Mouse (Mus musculus): ENCODE results near the gene Nek6.

The Nek6 gene

DNA sequence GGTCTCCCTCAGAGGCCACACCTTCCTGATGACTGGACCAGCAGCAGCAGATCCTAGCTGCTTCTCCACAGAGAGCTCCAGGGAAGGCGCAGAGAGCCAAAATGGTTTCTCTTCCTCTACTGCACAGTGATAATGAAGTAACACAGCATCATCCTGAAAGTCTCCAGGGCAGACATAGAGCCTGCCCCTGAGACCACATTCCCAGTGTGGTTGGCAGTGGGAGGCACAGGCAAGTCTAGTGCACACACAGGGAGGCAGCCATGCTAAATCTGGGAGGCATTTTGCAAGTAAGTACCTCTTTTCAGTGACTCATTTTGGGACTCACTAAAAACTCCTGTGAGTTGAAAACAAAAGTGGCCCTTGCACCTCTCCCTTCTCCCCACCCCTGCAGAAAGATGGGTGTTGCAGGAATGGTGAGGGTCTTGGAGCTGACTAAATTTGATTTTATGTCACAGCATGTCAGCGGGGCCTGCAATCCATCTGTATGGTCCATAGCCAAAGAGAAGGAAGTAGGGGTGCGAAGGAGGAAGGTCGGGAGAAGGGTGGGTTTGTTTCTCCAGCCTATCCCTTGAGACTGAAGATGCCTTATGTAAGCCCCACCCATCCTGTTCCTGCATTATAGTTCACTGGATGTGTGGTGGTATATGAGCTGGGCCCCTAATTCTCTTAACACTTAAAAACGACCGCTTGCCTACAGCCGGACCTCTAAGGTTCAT, 2.3 kb upstream of the Nek6 start:
- DNase-seq (ENCODE audit: low read depth, low spot score), result no peak

DNA sequence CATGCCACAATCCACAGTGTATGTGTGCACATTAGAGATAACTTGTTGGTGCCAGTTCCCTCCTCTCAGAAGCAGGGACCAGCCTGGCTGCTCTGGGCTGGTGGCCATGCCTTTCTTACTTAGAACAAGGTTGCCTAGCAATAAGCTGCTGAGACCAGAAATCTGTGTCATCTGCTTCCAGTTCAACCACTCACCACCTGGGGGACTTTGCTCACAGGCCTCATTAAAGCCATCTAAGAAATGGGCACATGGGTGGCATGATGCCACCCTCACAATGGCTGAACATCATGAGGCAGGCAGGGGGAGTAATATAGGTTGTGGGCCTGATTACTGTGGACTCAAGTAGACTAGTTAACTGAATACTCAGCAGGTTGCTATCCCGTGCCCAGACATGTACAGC, 1.3 kb upstream of the Nek6 start:
- peak; percentile 35 for DNase-seq (ENCODE audit: low read depth, low spot score)

DNA sequence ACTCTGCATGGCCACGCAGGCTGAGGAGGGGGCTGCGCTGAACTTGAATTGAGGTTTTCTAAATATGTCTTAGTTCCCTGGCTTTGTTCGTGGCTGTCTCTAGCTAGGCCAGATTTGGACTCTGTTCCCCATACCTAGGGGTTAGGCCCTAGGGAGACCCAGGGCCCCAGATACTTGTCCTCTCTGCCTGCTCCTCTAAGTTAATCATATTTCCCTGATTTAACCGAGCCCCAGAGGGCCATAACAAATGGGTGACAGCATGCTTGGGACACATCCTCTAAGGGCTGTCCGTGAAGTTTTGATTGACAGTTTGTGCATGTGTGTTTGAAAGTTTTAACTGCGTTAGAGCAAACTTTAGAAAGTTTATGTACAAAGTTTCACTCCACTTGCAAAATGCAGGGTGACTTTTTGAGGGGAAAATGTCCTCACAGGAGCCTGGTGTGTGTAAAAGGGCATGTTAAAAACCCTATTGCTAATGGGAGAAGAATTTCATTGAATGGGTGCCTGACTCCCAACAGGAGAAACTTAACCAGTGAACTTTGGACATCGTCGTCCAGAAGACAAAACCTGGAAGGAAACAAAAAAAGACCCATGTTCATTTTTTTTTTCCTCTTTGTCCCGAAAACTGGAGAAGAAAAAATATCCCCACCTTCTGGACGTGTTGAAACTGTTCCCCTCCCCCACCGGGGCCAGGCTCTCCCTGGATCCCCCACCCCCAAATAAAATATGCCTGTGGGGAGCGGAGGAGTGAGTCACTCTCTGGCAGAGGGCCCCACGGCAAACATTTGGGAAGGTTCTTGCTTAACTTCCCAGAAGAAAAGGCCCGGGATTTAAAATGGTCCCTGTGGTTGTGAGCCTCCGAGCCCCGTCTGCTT, 1.1 kb downstream of the Nek6 start:
- no peak for DNase-seq (ENCODE audit: low read depth, low spot score)

DNA sequence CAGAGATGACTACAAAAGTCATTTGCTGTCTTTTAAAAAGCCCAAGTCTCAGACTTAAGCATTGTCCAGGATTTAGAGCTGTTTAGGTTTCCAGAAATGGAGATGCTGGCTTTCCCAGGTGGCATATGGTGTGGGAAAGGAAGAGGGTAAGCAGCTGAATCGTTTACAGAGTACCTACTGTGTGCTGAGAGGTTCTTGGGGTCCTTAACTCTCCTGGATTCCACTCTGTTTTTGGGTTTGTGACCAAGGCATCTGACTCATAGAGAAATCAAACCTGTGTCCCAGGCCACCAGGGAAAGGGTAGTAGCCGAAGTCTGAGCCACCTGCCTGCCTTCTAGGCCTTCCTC, 1.7 kb downstream of the Nek6 start:
- no peak for DNase-seq (ENCODE audit: low read depth, low spot score)

DNA sequence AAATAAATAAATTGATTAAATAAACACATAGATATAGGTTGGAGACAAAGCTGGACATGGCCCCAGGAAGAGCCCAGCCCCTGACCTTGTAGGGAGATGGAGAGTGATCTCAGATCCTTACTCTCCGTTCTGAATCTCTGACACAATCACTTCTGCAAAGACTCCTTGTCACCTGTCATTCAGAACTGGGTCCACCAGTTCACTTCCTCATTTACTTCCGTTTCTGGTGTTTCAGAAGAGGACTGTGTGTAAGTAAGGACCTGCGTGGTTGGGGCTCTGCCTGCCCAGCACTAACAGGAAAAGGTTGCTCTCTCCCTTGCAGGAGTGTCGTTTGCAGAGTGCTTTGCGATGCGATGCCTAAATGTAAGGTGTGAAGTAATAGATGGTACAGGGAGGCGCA, 3.0 kb downstream of the Nek6 start:
- no peak for DNase-seq (ENCODE audit: low read depth, low spot score)

DNA sequence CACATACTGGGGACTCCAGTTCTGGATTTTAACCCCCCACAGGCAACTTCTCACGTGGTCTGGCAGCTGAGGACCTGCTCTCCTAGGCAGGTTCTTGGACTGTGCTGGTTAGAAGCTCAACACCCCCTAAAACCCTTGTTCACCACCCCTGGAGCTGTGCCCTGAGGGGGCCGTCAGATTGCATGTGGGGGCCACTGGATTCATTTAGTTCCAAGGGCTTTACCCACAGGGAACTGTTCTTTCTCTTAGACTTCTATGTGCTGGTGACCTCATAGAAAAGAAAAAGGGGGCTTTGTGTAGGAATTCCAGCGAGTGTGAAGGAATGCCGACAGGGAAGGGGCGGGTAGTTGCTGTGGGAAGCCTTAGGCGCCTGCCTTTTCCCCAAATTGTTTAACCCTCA, 4.0 kb downstream of the Nek6 start:
- DNase-seq (ENCODE audit: low read depth, low spot score), result peak; percentile 46

DNA sequence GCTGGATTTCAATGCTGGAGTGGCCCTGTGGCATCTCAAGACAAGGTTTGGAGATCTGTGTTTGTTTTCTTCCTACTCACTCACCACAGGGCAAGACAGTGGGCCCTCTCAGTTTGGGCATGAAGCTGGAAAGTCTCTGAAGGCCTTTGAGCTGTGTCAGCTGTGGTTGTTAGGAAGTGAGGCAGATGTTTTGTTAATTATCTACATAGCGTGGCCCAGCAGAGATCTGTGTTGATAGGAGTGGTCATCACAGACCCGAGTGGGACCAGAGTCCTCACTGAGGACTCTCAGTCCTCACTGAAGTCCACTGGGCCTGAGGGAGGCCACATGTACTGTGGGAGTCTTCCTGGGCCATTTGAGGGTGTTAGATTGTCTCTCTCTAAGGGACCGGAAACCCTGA, 5.0 kb downstream of the Nek6 start:
- DNase-seq (ENCODE audit: low read depth, low spot score), result no peak

DNA sequence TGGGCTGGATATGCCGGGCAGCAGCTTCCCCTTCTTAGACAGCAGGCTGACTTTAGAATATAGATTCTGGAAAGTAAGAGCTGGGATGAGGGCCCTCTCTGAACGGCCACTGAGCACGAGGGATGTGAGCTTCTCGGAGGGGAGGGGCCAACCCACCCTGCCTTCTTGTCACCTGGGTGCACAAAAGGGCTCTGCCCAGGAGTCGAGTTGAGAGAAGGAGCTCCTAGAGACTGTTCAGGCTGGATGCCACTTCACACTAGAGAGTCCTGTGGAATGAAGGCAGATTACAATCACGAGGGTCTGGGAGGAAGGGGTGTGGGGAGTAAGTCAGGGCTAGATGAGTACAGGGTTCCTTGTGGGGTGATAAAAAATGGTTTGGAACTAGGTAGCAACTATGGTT, 5.6 kb downstream of the Nek6 start:
- DNase-seq (ENCODE audit: low read depth, low spot score), result no peak

DNA sequence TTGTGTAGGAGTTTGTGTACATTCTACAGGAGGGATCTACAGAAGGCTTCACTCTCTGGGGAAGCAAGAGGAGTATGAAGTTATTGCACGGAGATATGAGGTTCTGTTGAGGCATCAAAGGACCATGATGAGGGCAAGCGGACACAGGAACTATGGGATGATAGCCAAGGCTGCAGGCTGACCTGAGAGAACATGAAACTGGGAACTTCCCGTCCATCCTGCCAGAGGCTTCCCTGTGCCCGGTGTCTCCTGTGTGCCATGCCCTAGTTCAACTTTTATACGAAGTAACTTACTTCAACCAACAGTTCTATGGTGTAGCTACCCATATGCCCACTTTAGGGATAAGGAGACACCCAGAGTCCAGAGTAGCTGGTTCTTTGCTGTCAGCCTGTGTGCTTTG, 7.3 kb downstream of the Nek6 start:
- DNase-seq (ENCODE audit: low read depth, low spot score), result no peak

DNA sequence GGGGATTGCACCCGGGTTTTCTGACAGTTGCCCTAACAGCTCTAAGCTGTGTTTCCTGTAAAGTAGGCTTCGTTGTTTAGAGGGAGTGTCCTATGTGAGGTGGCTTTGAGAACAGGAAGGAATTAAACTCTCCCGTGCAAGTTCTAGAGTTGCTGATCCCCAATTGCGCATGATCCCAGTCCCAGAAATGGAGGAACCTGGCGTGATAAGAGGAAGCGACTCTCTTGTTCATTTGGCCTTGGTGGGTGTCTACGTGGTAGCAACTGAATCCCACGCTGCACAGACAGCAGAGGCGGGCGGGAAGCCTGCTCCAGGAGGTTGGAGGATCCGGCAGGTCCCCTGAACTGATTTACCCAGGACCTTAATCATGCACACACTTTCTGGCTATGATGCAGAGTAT, 8.5 kb downstream of the Nek6 start:
- DNase-seq (ENCODE audit: low read depth, low spot score), result no peak

DNA sequence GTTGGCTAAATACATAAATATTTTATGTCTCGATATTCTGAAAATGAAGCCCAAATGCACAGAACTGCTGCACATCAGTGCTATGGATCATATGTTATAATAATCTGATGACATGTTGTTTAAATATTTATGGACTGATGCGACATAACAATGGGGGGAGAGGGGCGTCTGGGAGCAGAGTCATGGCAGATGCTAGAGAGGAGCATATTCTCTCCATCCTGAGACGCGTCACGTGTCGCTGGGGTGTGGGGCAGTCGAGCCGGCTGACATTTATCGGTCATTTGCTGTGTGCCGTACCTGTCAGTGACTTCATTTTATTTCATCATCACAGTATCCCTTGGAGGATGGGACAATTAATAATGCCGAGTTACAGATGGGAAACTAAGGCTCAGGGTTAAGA, 10.2 kb downstream of the Nek6 start:
- no peak for DNase-seq (ENCODE audit: low read depth, low spot score)

DNA sequence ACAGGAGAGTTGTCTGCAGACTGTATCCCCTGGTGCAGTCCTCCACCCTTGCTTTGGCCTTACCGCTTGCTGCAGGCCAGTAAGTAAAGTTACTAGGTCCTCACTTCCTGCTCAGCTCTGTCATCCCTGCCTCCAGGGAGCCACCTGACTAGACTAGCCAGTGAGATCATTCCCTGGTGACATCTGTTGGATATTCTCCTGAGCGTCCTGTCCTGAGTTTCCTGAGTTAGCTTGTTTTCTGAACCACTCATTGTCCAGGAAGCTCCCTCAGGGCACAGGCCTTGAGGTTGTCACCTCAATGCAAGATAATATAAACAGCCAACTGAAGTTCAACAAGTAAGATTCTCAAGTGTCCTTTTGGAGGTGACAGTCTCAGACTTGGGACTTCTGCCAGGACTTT, 10.9 kb downstream of the Nek6 start:
- DNase-seq (ENCODE audit: low read depth, low spot score), result peak; percentile 24

DNA sequence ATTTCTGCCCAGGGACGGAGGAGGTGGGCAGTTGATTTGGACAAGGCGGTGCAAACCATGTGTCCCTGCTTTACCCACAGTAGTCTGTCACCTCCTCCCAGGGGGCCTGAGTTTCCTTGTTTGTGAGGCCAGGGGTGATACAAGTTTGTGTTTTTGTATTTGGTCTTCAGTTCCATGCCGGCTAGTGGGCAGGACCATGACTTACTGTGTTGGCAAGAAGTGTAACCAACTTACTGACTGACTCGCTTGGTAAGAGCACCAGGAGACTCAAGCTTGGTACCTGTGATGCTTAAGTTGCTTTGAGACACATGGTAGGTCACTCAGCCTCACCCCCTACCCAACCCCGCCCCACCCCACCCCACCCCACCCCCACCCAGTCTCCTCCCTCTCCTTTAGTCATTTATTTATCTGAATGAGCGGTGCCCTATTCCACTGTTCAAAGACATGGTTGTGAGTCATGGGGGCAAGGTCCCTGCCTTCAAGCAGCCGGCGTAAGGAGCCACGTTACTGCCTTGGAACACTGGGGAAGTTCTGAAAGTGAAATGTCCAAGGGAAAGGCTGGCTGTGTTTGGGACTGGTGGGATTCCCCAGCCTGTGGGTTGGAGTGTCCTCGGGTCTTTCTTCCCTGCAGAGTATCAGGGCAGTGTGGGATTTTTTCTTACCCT, 12.5 kb downstream of the Nek6 start:
- no peak for DNase-seq (ENCODE audit: low read depth, low spot score)

DNA sequence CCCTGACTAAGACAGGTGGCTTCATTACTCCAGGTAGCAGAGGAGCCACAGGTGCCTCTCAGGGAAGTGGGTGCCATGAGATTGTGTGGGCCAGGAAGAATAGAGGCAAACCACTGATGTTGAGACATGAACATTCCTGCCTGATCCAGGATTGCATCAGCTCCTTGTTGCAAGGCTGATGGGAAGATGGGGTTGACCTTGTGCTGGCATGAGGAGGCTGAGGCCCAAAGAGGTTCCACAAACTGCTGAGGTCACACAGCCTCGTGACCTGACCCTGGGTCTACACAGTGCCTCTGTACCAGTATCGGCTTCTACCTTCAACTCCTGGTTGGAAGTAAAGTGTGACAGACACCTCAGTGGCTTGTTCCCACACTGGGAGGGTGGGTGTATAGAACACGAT, 13.6 kb downstream of the Nek6 start:
- DNase-seq (ENCODE audit: low read depth, low spot score), result no peak

DNA sequence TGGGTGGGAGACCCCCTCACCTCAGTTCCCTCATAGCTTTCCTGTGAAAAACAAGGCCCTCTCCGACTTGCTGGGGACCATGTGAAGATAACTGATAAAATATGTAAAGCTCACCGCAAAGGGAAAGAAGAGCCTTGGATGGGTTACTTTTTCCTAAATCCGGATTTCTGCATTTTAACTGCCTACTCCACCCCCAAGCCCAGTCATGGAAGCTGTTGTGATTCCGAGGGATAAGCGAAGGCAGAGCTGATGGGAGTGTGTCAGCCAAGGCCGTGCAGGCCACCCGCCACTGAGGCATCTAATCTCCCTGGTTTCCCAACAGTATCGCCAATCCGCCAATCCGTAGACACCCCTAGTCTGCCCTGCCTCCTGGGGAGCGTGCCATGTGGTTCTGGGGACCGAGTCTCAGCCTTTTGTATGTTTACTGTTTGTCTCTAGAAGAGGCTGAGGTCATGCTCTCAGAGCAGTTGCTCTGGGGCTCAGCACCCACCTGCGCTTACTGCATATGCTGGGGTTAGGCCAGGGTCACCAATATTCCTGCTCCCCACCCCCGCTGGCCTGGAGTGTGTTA, 18.2 kb downstream of the Nek6 start:
- no peak for DNase-seq (ENCODE audit: low read depth, low spot score)

DNA sequence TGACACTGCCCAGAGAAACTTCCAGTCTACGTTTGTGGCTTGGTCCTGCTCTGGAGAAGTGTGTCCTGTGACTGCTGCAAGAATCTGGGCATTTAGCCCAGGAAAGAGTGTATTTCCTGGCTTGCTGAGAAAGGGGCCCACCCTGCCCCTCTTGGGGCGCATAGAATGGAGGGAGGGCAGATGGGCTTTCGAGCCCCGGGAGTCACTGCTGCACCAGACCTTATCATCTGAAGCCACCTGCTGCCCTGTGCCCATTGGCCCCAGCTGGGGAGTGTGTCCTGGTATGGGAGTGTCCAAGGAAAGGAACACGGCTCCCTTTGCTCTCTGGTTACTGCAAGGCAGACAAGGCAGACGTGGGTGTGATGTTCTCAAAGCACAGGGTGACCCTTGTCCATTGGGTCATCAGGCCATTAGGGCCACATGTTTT, 19.5 kb downstream of the Nek6 start:
- DNase-seq (ENCODE audit: low read depth, low spot score), result no peak

DNA sequence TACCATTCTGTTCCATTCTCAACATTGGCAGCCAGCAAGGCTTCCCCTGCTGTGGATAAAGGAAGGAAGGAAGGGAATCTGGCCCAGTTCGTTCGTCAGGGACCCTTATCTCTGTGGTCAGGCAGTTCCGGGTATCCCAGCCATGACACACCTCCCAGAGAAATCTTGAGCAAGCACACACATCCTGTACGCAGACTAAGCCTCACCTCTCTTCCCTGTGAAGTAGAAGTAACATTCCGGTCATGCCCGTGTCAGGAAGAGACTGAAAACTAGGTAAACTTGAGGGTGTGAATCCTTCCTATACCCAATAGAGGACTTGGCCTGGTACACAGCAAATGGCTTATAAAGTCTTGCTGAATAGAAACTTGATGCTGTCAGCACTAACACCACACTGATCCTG, 21.9 kb downstream of the Nek6 start:
- DNase-seq (ENCODE audit: low read depth, low spot score), result no peak

DNA sequence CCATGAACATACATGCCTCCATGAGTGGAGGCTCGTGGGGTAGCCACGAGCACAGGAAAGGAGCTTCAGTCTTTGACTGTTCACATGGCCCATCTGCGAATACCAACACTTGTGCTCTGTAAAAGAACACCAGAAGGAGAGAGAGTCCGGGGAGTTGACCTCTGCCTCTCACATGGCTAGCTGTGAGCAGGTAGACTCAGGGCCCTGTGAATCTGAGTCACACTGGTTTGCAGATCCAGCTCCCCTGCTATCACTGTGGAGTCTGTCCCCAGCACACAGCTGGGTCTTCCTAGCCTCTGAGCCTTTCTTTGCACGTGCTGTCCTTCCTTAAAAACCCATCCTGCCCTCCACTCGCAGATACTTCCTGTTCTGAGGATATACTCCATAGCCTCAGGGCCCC, 22.3 kb downstream of the Nek6 start:
- DNase-seq (ENCODE audit: low read depth, low spot score), result no peak

DNA sequence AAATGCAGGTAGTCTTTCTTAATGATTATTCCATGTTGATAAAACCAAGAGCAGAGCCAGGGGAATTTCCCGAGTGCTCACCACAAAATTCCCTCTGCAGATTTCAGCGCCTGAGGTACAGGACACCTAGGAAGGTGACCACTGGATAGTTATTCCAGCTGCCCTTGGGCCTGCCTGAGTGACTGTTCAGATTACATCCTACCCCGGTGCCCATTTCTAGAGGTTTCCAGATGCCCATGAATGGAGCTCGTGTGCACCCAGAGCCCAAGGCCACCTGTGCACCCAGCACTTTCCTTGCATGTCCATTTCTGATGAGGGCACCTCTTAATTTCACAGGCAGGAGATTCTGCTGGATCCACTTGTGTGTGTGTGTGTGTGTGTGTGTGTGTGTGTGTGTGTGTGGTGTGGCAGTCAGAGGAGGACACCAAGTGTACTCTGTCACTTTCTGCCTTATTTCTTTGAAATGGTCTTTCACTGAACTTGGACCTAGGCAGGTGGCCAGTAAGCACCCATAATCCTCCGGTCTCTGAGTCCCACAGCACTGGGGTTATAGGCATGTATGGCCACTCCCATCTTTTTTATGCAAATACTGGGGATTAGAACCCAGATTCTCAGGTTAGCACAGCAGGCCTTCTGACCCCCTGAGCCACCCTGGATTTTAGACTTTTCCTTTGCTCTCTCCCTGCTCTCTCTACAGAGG, 22.9 kb downstream of the Nek6 start:
- no peak for DNase-seq (ENCODE audit: low read depth, low spot score)

DNA sequence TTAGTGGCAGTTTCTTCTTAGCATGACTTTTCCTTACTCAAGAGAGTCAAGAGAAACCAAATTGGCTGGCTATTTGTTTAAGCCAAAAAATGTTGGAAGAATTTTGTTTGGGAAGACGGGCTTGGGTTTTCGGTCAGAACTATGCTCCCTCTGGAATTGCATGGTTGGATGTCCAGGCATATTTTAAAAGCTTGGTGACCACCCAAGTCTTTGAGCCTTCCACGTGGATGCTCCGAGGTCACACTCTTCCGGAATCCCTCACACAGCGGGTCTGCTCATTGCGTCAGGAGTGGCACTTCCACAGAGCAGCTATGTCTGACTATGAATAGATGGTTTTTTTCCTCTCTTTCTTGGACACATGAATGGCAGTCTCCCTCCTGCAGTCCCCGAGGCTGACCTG, 23.6 kb downstream of the Nek6 start:
- no peak for DNase-seq (ENCODE audit: low read depth, low spot score)

DNA sequence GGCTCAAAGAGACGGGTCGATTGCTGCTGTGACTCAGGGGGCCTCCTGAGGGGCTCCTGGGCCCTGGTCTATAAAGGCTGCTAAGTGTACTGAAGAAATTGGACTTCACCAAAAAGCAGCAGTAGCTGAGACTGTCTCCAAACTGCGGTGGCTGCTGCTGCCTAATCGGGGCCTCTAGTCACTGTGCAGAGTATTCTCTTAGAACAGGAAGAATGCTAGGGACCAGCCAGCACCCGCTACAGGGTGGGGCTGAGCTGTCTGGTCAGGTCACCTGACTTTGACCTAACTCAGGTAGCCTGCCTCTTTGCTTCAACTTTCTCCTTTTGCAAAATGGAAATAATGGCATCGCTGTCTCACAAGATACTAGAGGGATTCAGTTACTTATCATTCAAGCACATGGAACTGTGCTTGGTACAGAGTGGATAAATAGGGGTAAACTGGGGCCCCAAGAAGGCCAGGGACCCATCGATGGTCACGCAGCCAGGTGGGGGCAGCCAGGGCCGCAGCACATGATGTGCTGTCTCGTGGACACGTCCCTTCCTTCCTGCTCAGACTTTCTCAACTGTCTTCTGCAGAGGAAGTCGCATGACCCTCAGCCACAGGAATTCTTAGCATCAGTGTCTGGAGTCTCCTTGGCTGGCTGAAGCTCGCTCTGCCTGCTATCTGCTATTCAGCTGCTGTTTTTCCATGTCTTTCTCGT, 24.2 kb downstream of the Nek6 start:
- DNase-seq (ENCODE audit: low read depth, low spot score), result peak; percentile 31

Data from ZHBTc4 (cell line).